Mouse (Mus musculus): ENCODE measurements at regions not wholly inside any gene's neighbourhood (a gene's known extent, or its start where the extent isn't known, plus 50 kb on each side); places are given as distances from the start of the nearest gene placed in this dataset.

DNA sequence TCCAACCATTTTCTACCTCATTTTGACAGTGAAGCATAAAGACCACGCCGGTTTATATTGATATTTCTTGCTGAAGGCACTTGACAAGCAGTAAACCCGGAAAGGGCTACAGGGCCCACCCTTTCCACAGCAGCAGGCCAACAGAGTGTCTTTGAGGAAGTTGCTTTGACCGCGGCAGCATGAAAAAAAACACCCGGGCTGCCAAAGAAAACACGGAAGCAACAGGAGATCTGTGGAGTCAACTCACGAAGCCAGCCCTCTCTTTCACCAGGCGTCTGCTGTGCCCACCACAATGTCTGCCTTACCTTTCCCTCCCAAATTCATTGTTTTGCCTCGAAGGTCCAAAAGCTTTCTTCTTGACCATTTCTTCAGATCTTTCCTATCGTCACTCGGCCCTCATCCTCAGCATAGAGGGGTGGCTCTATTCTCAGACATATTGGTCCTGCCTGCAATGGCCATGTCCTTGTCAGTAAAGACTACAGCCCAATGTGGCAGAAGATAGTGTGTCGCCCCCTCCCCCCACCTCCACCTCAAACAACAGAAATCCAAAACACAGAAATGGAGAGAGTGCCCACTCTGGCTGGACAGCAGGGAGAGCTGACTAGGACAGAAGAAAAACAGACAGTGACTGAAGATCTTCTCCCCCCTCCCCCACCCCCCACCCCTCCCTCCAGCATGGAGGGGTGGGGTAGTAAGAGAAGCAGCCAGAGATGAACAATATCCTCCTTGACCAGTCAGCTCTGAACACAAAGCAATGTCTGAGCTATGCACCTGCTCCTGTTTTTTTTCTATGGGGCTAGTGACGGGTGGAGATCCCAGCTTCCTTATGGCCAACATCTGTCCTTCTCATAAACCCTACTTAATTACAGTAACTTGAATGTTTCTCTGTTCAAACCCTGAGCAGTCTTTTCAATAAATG lies 82.8 kb upstream of the Tmc1 start:
- Histone ChIP-seq H3K9ac (no peak overlapping the region), H3K4me3 (replicated peaks) (no peak overlapping the region), H3K36me3 (no peaks in the 10 kb centered on the region), H3K27ac (no peak overlapping the region), H3K9me3 (no peaks in the 10 kb centered on the region), H3K27me3 (replicated peaks) (no peaks in the 10 kb centered on the region), H3K4me2 (no peak overlapping the region), H3K4me1 (peaks cover 3% of the 10 kb centered on the region; the same call in 1 of the 2 replicates)
- 55% methylated on average over 14 of the region's 14 CpGs for WGBS
- ATAC-seq (ENCODE audit: insufficient read depth, low FRiP score, low read depth), result no peak

- 24% methylated on average over 4 of the region's 4 CpGs for WGBS
These were observed 81.5 kb upstream of the Tmc1 start for GRCm38 (mm10) chr19:21035505-21035904.

DNA sequence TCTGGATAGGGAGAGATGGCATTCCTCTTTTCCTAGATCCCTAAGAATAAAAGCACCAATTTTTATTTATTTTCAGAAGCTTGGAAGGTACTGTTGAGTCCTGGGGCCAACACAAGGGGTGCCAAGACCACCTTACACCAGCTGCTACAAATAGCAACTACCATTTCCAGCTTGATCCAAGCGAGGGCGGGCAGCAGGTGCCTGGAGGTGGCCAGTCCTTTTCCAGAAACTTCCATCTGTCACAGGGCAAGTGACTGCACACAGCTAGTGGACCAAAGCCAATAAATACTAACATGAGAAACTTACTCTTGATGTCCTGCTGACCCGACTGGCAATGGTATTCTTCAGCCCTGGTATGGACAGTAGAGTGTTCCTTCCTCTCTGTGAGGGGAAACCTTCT lies 80.0 kb upstream of the Tmc1 start:
- H3K27ac ChIP-seq, result no peak overlapping the region
- no peaks in the 10 kb centered on the region for H3K36me3 ChIP-seq
- no peaks in the 10 kb centered on the region for H3K27me3 ChIP-seq (replicated peaks)
- no peaks in the 10 kb centered on the region for H3K9me3 ChIP-seq
- WGBS, result 84% methylated on average over 3 of the region's 3 CpGs
- no peak overlapping the region for H3K4me3 ChIP-seq (replicated peaks)
- peaks cover 3% of the 10 kb centered on the region; the same call in 1 of the 2 replicates for H3K4me1 ChIP-seq
- H3K9ac ChIP-seq, result no peak overlapping the region
- no peak overlapping the region for H3K4me2 ChIP-seq
- ATAC-seq (ENCODE audit: insufficient read depth, low FRiP score, low read depth), result no peak

More at GRCm38 (mm10) chr19:21035505-21035904, 81.5 kb upstream of the Tmc1 start:
- Histone ChIP-seq H3K4me1 (peaks cover 3% of the 10 kb centered on the region; the same call in 1 of the 2 replicates), H3K36me3 (no peaks in the 10 kb centered on the region), H3K27ac (no peak overlapping the region; the same call in 1 of the 2 replicates), H3K4me2 (no peak overlapping the region), H3K4me3 (replicated peaks) (no peak overlapping the region), H3K9ac (no peak overlapping the region), H3K27me3 (replicated peaks) (no peaks in the 10 kb centered on the region), H3K9me3 (no peaks in the 10 kb centered on the region)
- ATAC-seq (ENCODE audit: insufficient read depth, low FRiP score, low read depth), result no peak

DNA sequence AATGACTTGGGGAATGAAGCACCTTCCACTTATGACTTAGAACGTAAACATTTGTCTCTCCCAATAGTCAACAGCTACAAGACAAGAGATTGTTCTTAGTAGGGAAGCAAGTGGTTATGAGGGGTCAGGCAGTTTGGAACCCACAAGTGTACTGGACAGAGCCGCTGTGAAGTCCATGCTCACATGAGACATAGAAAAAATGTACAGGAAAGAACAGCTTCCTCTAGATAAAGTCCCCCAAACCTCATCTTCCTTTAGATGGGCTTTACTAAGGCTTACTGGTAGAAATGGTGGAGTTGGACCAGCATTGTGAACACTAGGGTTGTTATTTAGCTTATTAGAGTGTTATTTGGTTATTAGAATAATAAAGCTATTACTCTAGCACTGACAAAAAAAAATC lies 78.6 kb upstream of the Tmc1 start:
- H3K4me3 ChIP-seq (replicated peaks), result no peak overlapping the region
- H3K27ac ChIP-seq, result no peak overlapping the region
- H3K36me3 ChIP-seq, result no peaks in the 10 kb centered on the region
- 80% methylated on average over 2 of the region's 2 CpGs for WGBS
- no peak for ATAC-seq (ENCODE audit: insufficient read depth, low FRiP score, low read depth)
- no peak overlapping the region for H3K4me2 ChIP-seq
- no peaks in the 10 kb centered on the region for H3K27me3 ChIP-seq (replicated peaks)
- H3K9me3 ChIP-seq, result no peaks in the 10 kb centered on the region
- no peak overlapping the region for H3K9ac ChIP-seq
- peaks cover 3% of the 10 kb centered on the region; the same call in 1 of the 2 replicates for H3K4me1 ChIP-seq

DNA sequence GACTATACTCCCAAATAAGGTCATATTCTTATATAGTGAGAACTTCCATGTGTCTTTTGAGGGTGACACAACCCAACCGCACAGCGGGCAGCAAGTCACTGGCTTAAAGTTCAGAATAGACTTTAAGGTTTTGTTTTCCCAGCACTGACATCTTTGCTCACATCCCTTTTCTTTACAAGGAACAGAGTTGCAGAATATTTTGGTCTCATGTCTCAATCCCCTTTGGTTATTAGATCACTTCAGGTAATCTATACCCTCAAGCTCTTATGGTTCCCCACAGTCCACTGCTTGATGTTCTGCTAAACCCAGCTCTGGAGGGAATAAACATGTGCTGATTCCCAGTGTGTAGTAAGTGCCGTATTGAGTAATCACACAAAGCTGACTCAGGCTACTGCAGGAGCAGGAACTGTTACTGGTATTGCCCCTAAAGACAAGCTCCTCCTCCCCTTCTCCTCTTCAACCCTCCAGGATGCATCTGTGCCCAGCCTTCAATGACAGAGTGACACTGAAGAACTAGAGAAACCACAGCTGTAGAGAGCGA lies 77.8 kb upstream of the Tmc1 start:
- Histone ChIP-seq H3K4me3 (replicated peaks) (no peak overlapping the region), H3K27ac (no peak overlapping the region), H3K9ac (no peak overlapping the region), H3K9me3 (no peaks in the 10 kb centered on the region), H3K4me2 (no peak overlapping the region), H3K4me1 (peaks cover 3% of the 10 kb centered on the region; the same call in 1 of the 2 replicates), H3K36me3 (no peaks in the 10 kb centered on the region), H3K27me3 (replicated peaks) (no peaks in the 10 kb centered on the region)
- no peak; the same call in 1 of the 2 replicates for ATAC-seq (ENCODE audit: insufficient read depth, low FRiP score, low read depth)
- 69% methylated on average over 4 of the region's 4 CpGs for WGBS

- WGBS, result 64% methylated on average over 5 of the region's 5 CpGs
- Histone ChIP-seq H3K9me3 (no peaks in the 10 kb centered on the region), H3K36me3 (no peaks in the 10 kb centered on the region), H3K4me1 (peaks cover 3% of the 10 kb centered on the region; the same call in 1 of the 2 replicates), H3K27ac (no peak overlapping the region), H3K4me3 (replicated peaks) (no peak overlapping the region), H3K9ac (no peak overlapping the region), H3K4me2 (no peak overlapping the region), H3K27me3 (replicated peaks) (no peaks in the 10 kb centered on the region)
- ATAC-seq (ENCODE audit: insufficient read depth, low FRiP score, low read depth), result no peak
These were observed 77.0 kb upstream of the Tmc1 start for GRCm38 (mm10) chr19:21030971-21031370.

- Histone ChIP-seq H3K27ac (no peak overlapping the region), H3K27me3 (replicated peaks) (no peaks in the 10 kb centered on the region), H3K4me2 (no peak overlapping the region), H3K4me3 (replicated peaks) (no peak overlapping the region), H3K9me3 (no peaks in the 10 kb centered on the region), H3K4me1 (no peaks in the 10 kb centered on the region), H3K9ac (no peak overlapping the region), H3K36me3 (no peaks in the 10 kb centered on the region)
- 87% methylated on average over 3 of the region's 3 CpGs for WGBS
- ATAC-seq (ENCODE audit: insufficient read depth, low FRiP score, low read depth), result no peak
These were observed 75.0 kb upstream of the Tmc1 start for GRCm38 (mm10) chr19:21028981-21029380.

- Histone ChIP-seq H3K36me3 (no peaks in the 10 kb centered on the region), H3K9ac (no peak overlapping the region), H3K9me3 (no peaks in the 10 kb centered on the region), H3K27me3 (replicated peaks) (no peaks in the 10 kb centered on the region), H3K4me1 (no peaks in the 10 kb centered on the region), H3K27ac (no peak overlapping the region), H3K4me2 (no peak overlapping the region), H3K4me3 (replicated peaks) (no peak overlapping the region)
- 89% methylated on average over 8 of the region's 10 CpGs for WGBS
- ATAC-seq (ENCODE audit: insufficient read depth, low FRiP score, low read depth), result no peak
These were observed 58.4 kb upstream of the Tmc1 start for GRCm38 (mm10) chr19:21012391-21012790.

- ATAC-seq (ENCODE audit: insufficient read depth, low FRiP score, low read depth), result no peak
- H3K27me3 ChIP-seq (replicated peaks), result no peaks in the 10 kb centered on the region
- WGBS, result 80% methylated on average over 2 of the region's 2 CpGs
- H3K9ac ChIP-seq, result no peak overlapping the region
- H3K27ac ChIP-seq, result no peak overlapping the region
- H3K36me3 ChIP-seq, result no peaks in the 10 kb centered on the region
- H3K4me3 ChIP-seq (replicated peaks), result no peak overlapping the region
- no peaks in the 10 kb centered on the region for H3K4me1 ChIP-seq
- no peaks in the 10 kb centered on the region for H3K9me3 ChIP-seq
- no peak overlapping the region for H3K4me2 ChIP-seq
These were observed 55.6 kb upstream of the Tmc1 start for GRCm38 (mm10) chr19:21009607-21010006.

DNA sequence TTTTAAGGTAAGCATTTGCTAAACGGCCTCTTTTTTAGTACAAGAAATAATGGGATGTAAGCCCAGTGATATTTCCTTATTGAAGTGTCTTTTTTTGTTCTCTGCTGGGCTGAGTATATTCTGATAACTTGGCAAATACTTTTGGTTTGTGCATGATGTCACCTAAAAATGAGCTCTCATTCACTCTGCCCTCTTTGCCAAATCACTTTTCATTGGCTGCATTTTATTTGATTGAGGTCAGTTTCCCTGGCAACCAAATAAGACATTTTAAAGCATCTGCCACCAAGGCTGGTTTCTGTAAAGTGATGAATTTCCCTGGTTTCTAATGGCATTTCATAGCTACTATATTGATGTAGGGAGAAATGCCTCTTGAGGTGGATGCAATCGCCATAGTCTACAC lies 50.4 kb upstream of the Tmc1 start:
- ATAC-seq (ENCODE audit: insufficient read depth, low FRiP score, low read depth), result no peak
- Histone ChIP-seq H3K27ac (no peak overlapping the region), H3K27me3 (replicated peaks) (no peaks in the 10 kb centered on the region), H3K4me1 (no peaks in the 10 kb centered on the region), H3K9me3 (no peaks in the 10 kb centered on the region), H3K4me3 (replicated peaks) (no peak overlapping the region), H3K36me3 (no peaks in the 10 kb centered on the region), H3K9ac (no peak overlapping the region), H3K4me2 (no peak overlapping the region)
- 83% methylated on average over 2 of the region's 2 CpGs for WGBS

Data from stomach, embryonic 15.5 days (tissue).